Mouse (Mus musculus) granulocyte monocyte progenitor cell, adult 5-6 weeks (primary cell): ENCODE results near the gene Cdc42bpg. TPM values are rescaled to one million over a fixed set of nuclear protein-coding genes. Genes with fewer than 3 reads are reported as not detected.

Source experiments
- ATAC-seq: replicated peaks from 2 replicates; pipeline ENCODE4 v1.8.0; 2016; ENCODE audit warnings: mild to moderate bottlenecking, moderate TSS enrichment, inconsistent platforms; ENCODE audit not compliant: poor library complexity, severe bottlenecking
- total RNA-seq, 2 experiments: library from RNA; stranded (forward) in 1 of 2; stranded (reverse) in 1 of 2; fragments of 200-712, 200-1000 nt in 1 of 2; fragments of >200 nt in 1 of 2; fragmentation: Nextera tagmentation in 1 of 2; gene quantifications; 2 replicates each; pipeline ENCODE4 v1.2.3; 2014 to 2017

Gene Cdc42bpg
- total RNA-seq (2014; fragmentation: Nextera tagmentation) (2.6 and 4.1 TPM in 2 replicates), total RNA-seq (2017) (3.6 and 4.4 TPM in 2 replicates)

DNA sequence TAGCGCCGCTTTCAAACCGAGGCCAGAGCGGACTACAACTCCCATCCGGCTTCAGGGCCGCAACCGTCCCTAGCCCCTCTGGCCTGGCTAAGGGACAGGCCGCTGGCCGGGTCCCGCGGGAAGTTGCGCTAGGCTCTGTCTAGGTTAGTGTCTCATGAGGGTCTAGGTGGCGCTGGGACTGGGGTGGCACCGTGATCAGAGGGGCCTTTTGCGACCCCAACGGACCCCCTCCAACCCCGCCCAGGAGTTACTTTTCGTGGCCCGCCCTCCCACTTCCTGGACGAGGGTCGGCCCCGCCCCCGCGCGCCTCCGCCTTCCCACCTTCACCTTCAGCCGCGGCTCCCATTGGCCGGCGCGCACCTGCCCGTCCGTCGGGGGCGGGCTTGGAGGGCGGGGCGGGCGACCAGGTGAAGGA lies at the start of gene Cdc42bpg:
Cdc42bpg (plus strand) TSS at position 320 of the 415 bp plus-strand sequence.
- ATAC-seq = peak; percentile 38

DNA sequence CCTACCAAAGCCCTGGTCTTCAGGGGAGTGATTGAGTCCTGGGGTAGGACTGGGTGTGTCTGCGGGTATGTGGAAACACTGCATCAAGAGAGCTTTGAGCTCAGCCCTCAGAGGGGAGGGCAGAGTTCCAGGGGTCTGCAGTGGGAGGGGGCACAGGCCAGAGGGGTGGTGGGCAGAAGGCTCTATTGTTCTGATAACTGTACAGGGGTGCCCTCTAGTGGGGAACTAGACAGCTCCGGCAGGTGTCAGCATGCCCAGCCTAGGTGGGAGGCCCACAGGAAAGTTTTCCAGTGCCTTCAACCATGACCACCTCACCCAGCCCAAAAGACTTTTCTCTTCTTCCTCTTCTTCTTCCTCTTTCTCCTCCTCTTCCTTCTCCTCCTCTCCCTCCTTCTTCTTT lies 45.8 kb upstream of the Cdc42bpg start:
- ATAC-seq = no peak

DNA sequence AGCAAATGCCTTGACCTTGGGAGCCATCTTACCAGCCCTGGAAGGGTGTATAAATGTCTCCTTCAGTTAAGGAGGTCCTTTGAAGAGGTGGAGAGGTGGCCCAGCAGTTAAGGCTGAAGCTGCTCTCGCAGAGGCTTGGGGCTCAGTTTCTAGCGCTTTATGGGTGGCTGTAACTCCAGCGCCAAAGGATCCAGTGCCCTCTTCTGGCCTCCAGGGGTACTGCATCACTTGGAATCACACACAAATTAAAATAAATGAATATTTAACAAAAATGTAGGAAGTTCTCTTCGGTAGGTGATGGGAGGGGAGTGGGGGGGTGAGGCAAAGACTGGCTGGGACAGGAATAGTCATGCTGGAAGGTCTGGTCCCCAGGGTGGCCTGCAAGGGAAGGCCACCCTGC lies 45.3 kb upstream of the Cdc42bpg start:
- no peak for ATAC-seq

DNA sequence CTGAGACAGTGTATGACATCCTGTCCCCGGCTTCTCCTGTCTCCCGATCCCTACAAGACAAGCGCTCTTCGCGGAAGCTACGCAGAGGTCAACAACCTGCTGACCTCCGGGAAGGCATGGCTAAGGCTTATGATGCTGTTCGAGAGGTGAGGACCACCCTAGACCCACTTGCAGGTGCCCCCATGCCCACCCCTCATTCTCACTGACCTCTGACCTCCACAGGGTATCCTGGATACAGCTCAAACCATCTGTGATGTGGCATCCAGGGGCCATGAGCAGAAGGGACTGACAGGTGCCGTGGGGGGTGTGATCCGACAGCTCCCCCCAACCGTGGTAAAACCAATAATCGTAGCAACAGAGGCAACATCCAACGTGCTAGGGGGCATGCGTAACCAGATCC lies 44.9 kb upstream of the Cdc42bpg start:
- ATAC-seq = no peak

DNA sequence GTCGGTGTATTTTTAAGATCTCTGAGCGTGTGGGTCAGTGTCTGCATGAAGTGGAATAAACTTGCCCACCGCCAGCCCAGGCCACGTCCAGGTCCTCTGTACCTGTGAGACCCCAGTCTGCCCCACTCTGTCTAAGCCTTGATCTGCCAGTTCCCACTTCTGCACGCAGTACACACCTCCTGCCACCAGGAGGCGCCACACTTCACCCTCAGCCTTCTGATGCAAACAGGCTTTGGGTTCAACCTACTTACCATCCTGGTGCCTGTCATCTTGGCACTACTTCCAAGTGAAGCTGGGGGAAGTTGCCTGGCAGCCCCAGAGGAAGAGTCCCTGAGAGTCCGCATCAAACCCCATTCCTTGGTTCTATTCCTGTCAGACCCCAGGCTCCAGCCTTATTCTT lies 44.0 kb upstream of the Cdc42bpg start:
- ATAC-seq = peak; percentile 54

DNA sequence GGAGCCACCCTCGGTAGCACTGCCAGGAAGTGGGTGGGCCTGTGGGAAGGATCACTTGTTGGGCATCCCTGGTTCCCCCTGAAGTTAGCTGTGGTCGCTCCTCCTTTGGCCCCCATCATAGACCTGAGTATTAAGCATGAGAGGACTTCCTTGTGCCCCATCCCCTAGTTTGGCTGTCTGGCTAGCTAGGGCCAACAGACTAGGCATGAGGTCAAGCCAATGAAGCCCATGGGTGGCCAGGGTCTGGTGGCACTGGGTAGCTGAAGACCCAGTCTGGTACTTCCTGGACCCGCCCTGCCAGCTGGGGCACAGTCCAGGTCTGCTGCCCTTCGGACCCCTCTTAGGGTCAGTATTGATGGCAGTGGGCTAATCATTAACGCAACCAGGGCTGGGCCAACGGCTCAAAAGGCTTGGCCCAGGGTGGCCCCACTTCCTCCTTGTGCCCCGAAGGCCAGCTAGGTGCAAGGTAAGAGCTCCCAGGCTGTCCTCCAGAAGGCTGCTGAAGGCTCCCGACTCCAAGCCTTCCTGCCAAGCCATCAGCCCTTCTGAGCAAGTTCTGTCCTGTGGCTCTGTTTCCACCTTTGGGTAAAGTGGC lies 43.3 kb upstream of the Cdc42bpg start:
- no peak for ATAC-seq

DNA sequence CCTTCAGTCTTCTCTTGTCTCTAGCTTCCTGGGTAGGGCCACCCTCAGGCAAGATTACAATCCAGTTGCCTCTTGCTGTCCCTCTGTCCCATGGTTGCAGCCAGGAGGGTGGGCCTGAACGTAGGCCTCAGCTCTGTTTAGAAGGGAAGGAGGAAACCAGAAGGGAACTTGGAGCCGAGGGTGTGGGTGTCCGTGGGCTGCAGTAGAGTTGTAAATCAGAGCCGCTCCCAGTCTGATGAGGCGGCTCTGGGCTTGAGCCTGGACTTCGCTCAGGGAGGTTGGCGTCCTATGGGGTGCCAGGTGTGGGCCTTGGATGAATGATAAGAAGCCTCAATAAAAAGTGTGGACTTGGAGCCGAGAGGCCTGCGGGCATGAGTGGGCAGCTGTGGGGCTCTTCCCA lies 42.1 kb upstream of the Cdc42bpg start:
- no peak for ATAC-seq

DNA sequence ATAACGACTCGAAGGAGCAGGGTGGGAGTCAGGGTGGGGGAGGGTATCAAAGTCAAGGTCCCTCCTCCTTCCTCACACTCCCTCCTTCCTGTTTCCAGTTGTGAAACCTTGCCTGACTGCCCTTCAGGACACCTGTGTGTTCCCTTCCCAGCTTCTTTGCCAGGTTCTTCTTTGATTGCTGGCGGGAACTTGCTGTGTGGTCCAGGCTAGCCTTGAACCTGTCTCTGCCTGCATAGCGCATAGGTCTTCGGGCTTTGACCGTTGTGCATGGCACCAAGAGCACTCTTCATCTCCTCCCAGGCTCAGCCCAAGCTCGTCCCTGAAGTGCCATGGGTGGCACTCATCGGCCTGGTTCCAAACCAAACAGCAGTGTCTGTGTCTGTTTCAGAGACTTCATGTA lies 41.3 kb upstream of the Cdc42bpg start:
- no peak for ATAC-seq

DNA sequence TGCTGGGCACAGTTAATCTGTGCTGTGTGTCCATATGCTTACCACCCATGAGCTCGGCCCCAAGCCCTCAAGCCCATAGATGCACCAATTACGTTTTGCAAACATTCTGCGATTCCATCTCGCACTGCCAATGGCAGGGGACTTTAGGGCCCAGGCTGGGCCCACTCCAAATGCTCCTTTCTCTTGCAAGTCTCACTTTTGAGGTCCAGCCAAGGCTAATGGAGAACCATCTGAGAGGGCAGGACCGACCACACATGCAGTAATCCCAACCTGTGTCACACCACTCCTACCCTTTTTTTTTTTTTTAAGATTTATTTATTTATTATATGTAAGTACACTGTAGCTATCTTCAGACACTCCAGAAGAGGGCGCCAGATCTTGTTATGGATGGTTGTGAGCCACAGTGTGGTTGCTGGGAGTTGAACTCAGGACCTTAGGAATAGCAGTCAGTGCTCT lies 40.5 kb upstream of the Cdc42bpg start:
- ATAC-seq = no peak

DNA sequence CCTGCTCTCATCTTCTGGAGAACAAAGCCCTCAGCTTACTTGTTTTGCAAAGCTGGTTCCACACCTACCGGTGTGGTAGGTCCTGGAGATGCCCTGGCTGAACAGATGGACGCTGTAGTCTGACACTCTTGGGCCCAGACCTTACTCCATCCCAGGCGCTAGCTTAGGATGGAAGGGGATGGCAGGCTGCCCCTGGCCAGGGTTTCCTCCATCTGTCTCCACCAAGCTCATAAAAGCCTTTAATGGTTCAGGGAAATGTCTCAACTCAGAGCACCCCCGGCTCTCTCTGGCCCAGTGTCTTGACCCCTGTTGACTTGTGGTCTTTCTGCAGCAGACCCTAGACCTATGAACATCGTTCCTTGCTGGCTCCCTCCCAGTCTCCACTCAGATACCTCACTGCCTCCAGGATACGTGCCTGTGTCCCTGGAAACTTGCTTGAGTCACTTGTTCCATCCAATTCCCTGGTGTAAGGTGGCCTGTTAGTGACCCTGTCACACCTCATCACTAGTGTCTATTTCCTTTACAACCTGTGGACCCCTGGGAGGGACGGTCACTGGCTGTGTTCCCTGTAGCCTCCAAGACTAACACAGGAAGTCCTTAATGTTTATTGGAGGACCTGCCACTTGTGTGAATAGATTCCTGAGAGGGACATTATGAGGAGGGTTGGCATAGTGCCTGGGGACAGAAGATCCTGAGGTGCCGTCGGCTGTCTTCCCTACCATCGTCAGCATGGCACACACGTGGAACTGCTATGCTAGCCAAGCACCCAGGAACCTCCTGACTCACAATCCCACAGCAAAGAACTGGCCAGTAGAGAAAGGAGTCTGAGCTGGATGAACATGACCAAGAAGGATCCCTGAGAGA lies 38.7 kb upstream of the Cdc42bpg start:
- no peak for ATAC-seq

DNA sequence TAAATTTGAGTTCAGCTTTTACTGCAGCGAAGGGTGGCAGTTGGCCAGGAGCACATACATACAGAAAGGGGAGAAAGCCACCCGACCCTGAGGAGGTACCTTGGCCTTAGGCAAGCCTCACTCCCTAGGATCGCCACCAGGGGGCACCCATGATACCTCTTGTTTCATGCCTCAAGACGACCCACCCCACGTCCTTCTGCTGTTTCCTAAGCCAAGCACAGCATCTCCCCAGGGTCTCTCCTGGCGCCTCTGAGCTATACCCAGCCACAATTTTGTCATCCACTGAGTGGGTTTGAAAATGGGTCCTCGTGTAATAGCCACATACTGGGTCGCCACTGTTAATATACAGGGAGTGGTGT lies 38.1 kb upstream of the Cdc42bpg start:
- ATAC-seq = peak; percentile 71

DNA sequence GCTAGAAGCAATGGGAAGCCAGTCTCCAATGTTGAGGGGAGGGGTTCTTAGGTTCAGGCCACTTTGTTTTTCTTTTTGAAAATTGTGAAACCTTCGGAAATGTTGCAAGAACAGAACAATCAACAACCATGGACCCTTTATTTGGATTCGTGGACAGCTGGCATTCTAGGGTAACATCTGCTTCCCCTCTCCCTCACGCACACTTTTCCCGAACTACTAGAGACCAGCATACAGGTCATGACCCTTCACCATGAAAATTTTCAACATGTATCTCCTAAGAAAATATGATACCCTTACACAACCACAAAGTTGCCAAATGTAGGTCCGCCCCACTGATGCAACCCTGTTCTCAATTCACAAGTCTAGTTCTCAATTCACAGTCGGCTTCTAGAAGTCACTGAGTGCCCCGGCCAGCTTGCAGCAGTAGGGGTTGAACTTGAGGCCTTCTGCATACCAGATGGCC lies 37.6 kb upstream of the Cdc42bpg start:
- peak; percentile 73 for ATAC-seq

DNA sequence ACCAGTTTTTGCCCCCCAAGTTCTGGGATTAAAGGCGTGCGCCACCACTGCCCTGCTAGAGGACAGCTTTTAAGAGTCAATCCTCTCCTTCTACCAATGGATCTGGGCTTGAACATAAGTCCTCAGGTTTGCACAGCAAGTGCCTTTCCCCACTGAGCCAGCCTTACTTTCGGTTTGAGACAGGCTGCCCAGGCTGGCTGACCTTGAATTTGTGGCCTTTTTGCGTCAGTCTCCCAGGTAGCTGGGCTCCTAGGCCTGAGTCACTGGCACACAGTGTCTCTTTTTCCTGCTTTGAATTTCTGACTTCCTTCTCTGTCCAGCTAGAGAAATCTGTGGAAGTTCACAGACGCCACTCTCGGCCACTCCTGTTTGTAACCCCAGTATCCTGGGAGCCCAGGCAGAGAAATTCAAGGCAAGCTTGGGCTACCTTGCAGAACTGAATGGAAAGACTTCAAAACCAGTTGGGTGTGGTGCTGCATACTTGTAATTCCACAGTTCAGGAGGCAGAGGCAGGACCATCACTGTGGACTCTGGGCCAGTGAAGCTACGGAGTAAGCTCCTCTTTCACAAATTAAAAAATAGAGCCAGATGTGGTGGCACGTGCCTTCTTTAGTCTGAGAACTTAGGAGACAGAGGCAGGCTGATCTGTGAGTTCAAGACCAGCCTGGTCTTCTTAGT lies 36.3 kb upstream of the Cdc42bpg start:
- ATAC-seq = no peak

DNA sequence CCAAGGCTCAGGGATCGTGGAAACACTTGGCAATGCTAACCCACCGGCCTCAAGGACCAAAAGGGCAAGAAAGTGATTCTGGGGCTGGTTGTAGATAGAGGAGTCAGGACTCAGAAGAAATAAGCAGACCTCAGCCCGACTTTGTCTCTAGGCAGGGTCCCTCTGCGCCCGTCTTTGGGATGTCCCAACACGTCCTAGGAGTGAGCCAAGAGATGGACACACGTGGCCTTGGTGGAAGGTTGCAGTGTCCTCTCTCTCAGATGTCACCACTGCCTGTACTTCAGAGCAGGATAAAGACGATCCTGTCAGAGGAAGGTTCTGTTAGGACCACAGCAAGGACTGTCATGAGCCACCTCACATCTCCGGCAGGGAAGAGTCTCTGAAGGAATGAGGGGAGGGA lies 35.6 kb upstream of the Cdc42bpg start:
- ATAC-seq = no peak

DNA sequence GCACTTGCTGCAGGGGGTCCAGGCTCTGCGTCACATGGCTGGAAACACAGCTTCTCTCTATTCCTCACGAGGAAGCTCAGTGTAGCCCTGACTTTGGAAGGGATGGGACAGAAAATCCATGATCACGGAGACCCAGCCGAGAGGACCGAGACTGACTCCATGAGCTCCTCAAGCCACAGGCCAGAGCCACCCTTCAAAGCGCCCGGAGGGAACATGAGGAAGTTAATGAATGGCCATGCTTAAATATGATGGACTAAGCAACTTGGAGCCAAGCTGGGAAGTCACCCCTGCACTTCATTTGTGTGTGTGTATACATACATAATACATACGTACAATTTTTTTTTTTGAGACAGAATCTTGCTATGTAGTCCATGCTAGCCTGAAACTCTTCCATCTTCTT lies 35.0 kb upstream of the Cdc42bpg start:
- ATAC-seq = no peak

DNA sequence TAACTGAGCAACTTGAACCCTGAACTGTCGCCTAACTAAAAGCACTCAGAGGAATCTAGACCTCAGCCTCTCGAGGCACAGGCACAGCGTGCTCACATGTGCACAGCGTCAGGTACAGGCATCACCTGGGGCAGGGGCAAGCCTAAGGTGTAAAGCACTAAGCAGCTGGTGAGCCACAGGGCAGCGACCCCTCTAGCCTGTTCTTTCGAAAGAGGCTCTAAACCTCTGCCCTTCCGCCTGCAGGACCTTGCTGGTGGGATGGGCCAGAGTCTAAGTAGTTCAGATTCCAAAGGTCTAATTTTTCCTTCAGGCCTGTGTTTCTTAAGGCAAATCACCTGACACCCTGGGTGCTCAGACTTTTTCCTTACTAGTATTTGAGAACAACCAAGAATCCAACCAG lies 34.2 kb upstream of the Cdc42bpg start:
- ATAC-seq = no peak

DNA sequence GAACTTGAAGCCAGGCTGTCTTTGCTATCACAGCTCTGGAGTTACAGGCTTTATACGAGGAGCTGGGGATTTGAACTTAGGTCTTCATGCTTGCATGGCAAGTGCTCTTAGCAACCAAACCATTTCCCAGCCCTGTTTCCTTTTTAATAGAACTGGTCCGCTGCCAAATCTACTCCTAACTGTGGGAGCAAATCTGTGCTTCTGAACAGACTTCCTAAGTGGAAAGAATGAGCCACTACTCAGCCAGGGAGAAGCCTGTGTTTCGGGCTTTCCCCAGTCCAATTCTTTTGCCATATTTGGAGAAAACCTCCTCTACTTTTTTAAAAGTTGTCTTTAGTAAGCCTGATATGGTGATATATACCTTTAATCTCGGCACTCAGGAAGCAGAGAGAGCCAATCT lies 33.5 kb upstream of the Cdc42bpg start:
- ATAC-seq = no peak

DNA sequence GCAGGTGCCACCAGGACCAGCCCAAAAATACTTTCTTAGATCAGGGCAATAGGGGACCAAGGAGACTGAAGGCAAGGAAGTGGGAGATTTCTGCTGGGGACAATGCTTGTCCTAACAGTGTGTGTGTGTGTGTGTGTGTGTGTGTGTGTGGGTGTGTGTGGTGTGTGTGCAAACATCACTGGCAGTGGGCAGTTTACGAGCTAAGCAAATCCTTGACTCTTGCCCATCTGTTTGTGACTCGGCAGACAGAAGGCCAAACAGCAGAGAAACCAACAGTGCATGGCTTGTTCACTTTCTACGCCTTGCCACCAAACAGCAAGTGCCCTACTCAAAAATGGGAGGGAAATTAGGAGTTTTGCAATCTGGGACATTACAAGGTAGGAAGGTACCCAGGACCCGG lies 32.7 kb upstream of the Cdc42bpg start:
- ATAC-seq = no peak

DNA sequence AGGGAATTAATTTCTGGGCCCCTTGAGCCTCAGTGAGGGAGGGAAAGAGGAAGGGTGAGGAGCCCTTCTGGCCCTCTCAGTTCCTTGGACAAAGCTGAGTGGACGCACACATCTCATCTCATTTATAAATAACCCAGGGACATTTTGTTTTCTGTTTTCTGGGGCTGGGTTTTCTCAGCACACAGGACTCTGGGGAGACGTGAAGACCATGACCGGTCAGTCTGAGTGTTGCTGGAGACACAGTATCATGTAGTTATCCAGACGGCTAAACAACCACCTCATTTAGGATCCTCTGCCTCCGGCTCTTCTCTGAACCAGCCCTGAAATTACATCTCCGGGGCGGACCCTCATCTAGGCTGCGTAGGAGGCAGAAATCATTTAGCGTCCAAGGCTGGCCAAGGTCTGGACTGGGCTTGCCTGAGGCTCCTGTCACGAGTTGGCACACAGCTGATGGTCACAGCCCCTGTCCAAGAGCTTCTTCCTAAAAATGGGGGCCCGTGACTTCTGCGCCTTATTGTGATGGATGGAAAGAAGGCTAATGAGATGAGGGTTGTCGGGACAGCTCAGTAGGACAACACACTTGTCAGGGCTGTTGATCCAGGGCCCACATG lies 32.2 kb upstream of the Cdc42bpg start:
- ATAC-seq = no peak

DNA sequence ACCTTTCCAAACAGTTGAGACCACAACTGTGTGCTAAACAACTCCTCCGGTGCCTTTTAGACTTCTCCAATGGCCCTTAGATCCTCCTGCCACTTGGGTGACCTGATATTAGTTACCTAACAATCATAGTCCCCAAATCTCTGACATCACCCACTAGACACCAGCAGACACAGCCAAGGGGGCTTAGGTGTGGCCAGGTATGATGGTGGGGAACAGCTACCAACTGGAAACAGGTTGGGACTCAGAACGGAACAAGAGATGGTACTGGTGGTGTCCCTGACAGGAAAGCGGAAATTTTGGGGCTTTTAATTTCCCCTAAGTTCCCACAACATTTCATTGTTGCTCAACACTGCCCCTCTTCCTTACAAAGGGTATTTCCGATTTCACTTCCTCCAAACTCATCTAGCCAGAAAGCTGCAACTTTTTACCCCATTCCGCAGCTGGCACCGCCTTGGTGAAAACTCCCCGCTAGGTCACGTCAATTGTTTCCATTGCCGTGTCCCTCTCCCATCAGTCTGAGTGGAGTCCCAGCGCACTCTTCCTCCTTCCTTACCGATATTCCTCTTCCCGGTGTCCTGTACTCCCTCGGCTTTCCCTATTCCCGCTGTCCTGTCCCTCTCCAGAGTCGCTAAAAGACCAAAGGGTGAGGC lies 30.4 kb upstream of the Cdc42bpg start:
- ATAC-seq = peak; percentile 48
